Mouse (Mus musculus) splenic B cell, adult 2 months (primary cell): ENCODE results near the gene Pitpnm2.
"Not testable (repeated sequence)": the region's sequence is repeated elsewhere in the genome, so short reads cannot be mapped to it uniquely, and the experiment has no call there.

ENCODE experiments used
- DNase-seq: peaks from one replicate; pipeline ENCODE4 v3.0.0-alpha.2; 2011; ENCODE audit warnings: low read depth, low spot score
- H3K27me3 ChIP-seq: 2 replicates; pipeline ENCODE4 v1.6.1; 2012; ENCODE audit warnings: mild to moderate bottlenecking, low read length, moderate library complexity, mixed read lengths; ENCODE audit not compliant: control insufficient read depth, poor library complexity, insufficient read depth, severe bottlenecking
- H3K36me3 ChIP-seq: 2 replicates; pipeline ENCODE4 v1.6.1; 2012; ENCODE audit warnings: mild to moderate bottlenecking, low read length, moderate library complexity, mixed read lengths; ENCODE audit not compliant: control insufficient read depth, poor library complexity, insufficient read depth, severe bottlenecking

Gene Pitpnm2

GRCm38 (mm10) chr5:124220551-124220950, 29.0 kb downstream of the Pitpnm2 start:
- DNase-seq, result no peak
- Histone ChIP-seq H3K36me3 (no peaks in the 10 kb centered on the region), H3K27me3 (no peaks in the 10 kb centered on the region)

GRCm38 (mm10) chr5:124219431-124219830, 30.1 kb downstream of the Pitpnm2 start:
- Histone ChIP-seq H3K36me3 (no peaks in the 10 kb centered on the region), H3K27me3 (no peaks in the 10 kb centered on the region)
- DNase-seq, result peak; percentile 69

- no peak for DNase-seq
- no peaks in the 10 kb centered on the region for H3K27me3 ChIP-seq
- no peaks in the 10 kb centered on the region for H3K36me3 ChIP-seq
Measured at GRCm38 (mm10) chr5:124218986-124219385, 30.6 kb downstream of the Pitpnm2 start.

- no peaks in the 10 kb centered on the region for H3K36me3 ChIP-seq
- H3K27me3 ChIP-seq, result no peaks in the 10 kb centered on the region
- DNase-seq, result peak; percentile 32
Measured at GRCm38 (mm10) chr5:124217566-124218249, 31.9 kb downstream of the Pitpnm2 start.

GRCm38 (mm10) chr5:124217092-124217491, 32.5 kb downstream of the Pitpnm2 start:
- not testable (repeated sequence) for H3K27me3 ChIP-seq, DNase-seq, H3K36me3 ChIP-seq

- no peaks in the 10 kb centered on the region for H3K27me3 ChIP-seq
- H3K36me3 ChIP-seq, result no peaks in the 10 kb centered on the region
Measured at GRCm38 (mm10) chr5:124216403-124216802, 33.2 kb downstream of the Pitpnm2 start.

GRCm38 (mm10) chr5:124215647-124216046, 33.9 kb downstream of the Pitpnm2 start:
- no peaks in the 10 kb centered on the region for H3K27me3 ChIP-seq
- no peak for DNase-seq
- no peaks in the 10 kb centered on the region for H3K36me3 ChIP-seq

More at GRCm38 (mm10) chr5:124216403-124216802, 33.2 kb downstream of the Pitpnm2 start:
- DNase-seq, result no peak

GRCm38 (mm10) chr5:124214516-124215145, 34.9 kb downstream of the Pitpnm2 start:
- DNase-seq, result peak; percentile 57
- no peaks in the 10 kb centered on the region for H3K36me3 ChIP-seq
- no peaks in the 10 kb centered on the region for H3K27me3 ChIP-seq

- peak; percentile 35 for DNase-seq
- no peaks in the 10 kb centered on the region for H3K27me3 ChIP-seq
- no peaks in the 10 kb centered on the region for H3K36me3 ChIP-seq
Measured at GRCm38 (mm10) chr5:124213588-124214469, 35.7 kb downstream of the Pitpnm2 start.

- no peak for DNase-seq
- Histone ChIP-seq H3K27me3 (no peaks in the 10 kb centered on the region), H3K36me3 (no peaks in the 10 kb centered on the region)
Measured at GRCm38 (mm10) chr5:124211669-124212068, 37.9 kb downstream of the Pitpnm2 start.

GRCm38 (mm10) chr5:124211234-124211633, 38.3 kb downstream of the Pitpnm2 start:
- Histone ChIP-seq H3K27me3 (no peaks in the 10 kb centered on the region), H3K36me3 (no peaks in the 10 kb centered on the region)
- no peak for DNase-seq

- DNase-seq, result no peak
- no peaks in the 10 kb centered on the region for H3K27me3 ChIP-seq
- H3K36me3 ChIP-seq, result no peaks in the 10 kb centered on the region
Measured at GRCm38 (mm10) chr5:124210281-124211016, 39.1 kb downstream of the Pitpnm2 start.

- Histone ChIP-seq H3K36me3 (no peaks in the 10 kb centered on the region), H3K27me3 (no peaks in the 10 kb centered on the region)
- no peak for DNase-seq
Measured at GRCm38 (mm10) chr5:124209850-124210249, 39.7 kb downstream of the Pitpnm2 start.

- Histone ChIP-seq H3K27me3 (no peaks in the 10 kb centered on the region), H3K36me3 (no peaks in the 10 kb centered on the region)
- DNase-seq, result no peak
Measured at GRCm38 (mm10) chr5:124208030-124208429, 41.5 kb downstream of the Pitpnm2 start.
